Mouse (Mus musculus) kidney, embryonic 16.5 days (tissue): ENCODE data around the gene Fuom. TPM values are rescaled to one million over a fixed set of nuclear protein-coding genes. Genes with fewer than 3 reads are reported as not detected.

ENCODE experiments used
- ATAC-seq: fragments of 200-750 bp; cut with Nextera tagmentation; 2 replicates; pipeline ENCODE4 v1.8.0; 2017; ENCODE audit warnings: moderate TSS enrichment; ENCODE audit not compliant: low FRiP score, low TSS enrichment
- H3K27ac ChIP-seq: fragments of 300-500 bp; sonication (generic); 2 replicates; pipeline ENCODE4 v1.5.1; 2014; ENCODE audit warnings: low read length
- H3K27me3 ChIP-seq: fragments of 300-500 bp; sonication (generic); 2 replicates; pipeline ENCODE4 v1.6.1; 2014; ENCODE audit warnings: low read length, control low read depth, mixed read lengths; ENCODE audit not compliant: insufficient read depth
- H3K36me3 ChIP-seq: fragments of 300-500 bp; sonication (generic); 2 replicates; pipeline ENCODE4 v1.6.1; 2014; ENCODE audit warnings: low read length, control low read depth, mixed read lengths; ENCODE audit not compliant: insufficient read depth
- H3K4me1 ChIP-seq: fragments of 300-500 bp; sonication (generic); 2 replicates; pipeline ENCODE4 v1.6.1; 2014; ENCODE audit warnings: low read length, control low read depth, mixed read lengths; ENCODE audit not compliant: insufficient read depth
- H3K4me2 ChIP-seq: fragments of 300-500 bp; sonication (generic); replicated peaks from 2 replicates; pipeline ENCODE4 v1.6.1; 2014; ENCODE audit warnings: low read depth, low read length
- H3K4me3 ChIP-seq: fragments of 300-500 bp; sonication (generic); 2 replicates; pipeline ENCODE4 v1.5.1; 2014; ENCODE audit warnings: mild to moderate bottlenecking, low read length
- H3K9ac ChIP-seq: fragments of 300-500 bp; sonication (generic); replicated peaks from 2 replicates; pipeline ENCODE4 v1.6.1; 2014; ENCODE audit warnings: low read length
- H3K9me3 ChIP-seq: fragments of 300-500 bp; sonication (generic); 2 replicates; pipeline ENCODE4 v1.6.1; 2016; ENCODE audit warnings: low read length, control low read depth
- WGBS: fragments of 180-500 bp; shearing (Covaris S2); extraction: QIAGEN DNeasy Blood & Tissue Kit; methylation state at CpG from one replicate; pipeline ENCODE4 v1.1.7; 2014; 5-methylcytosine and 5-hydroxymethylcytosine counted together
- polyA plus RNA-seq: library from polyadenylated mRNA; unstranded; fragments of >200 nt; fragmentation: Nextera tagmentation; extraction: Ambion mirVana; gene quantifications from 2 replicates; pipeline ENCODE4 v1.2.1, GENCODE M21; 2015

Gene Fuom
- polyA plus RNA-seq, 1 experiment from 2014 or later: 41.3 TPM

DNA sequence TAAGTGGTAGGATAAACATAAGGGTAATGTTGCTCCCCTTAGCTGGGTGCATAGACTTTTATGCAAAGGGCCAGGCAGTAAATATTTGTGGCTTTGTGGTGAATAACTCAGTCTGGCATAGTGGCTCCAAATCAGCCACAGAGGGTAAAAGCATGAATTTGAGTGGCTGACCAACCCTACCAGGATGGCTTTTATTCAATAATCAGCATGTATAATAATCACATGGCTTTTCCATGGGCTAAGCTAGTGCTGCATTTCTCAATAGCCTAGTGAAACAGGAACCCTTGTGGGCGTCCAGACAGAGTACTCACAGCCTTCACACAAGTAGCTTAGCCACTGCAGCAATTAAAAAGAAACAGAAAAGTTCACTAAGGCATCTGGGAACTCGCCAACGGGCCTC is 9.7 kb upstream of the Fuom start:
- H3K36me3 ChIP-seq: peaks cover 55% of the 10 kb centered on the region
- no peak for ATAC-seq
- 64% methylated on average over 3 of the region's 3 CpGs for WGBS

DNA sequence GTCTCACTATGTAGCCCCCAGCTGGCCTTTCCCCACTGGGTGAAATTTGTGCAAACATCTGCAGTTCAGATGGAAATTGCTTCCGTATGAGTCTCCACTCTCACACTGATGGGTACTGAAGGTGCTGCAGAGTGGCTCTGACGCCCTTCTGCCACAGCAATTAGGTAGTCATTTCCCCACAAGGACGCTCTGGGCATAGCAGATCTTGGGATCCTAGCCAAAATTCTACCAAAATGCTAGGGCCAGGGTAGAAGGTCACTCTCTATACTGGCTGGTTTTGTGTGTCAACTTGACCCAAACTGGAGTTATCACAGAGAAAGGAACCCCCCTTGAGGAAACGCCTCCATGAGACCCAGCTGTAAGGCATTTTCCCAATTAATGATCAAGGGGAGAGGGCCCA is 1.8 kb upstream of the Fuom start:
- peaks cover 12% of the 10 kb centered on the region for H3K4me1 ChIP-seq
- H3K4me2 ChIP-seq: no peak overlapping the region
- 87% methylated on average over 4 of the region's 4 CpGs for WGBS
- peaks cover 33% of the 10 kb centered on the region for H3K36me3 ChIP-seq
- no peak for ATAC-seq
- H3K9ac ChIP-seq: no peak overlapping the region
- H3K27me3 ChIP-seq: no peaks in the 10 kb centered on the region
- H3K9me3 ChIP-seq: no peaks in the 10 kb centered on the region
- no peak overlapping the region for H3K27ac ChIP-seq
- no peak overlapping the region for H3K4me3 ChIP-seq

More for the DNA sequence above, 9.7 kb upstream of the Fuom start:
- H3K4me2 ChIP-seq: no peak overlapping the region
- H3K27me3 ChIP-seq: no peaks in the 10 kb centered on the region
- no peak overlapping the region for H3K27ac ChIP-seq
- no peak overlapping the region for H3K9ac ChIP-seq
- peaks cover under 1% of the 10 kb centered on the region; the same call in 1 of the 2 replicates for H3K4me1 ChIP-seq
- H3K9me3 ChIP-seq: no peaks in the 10 kb centered on the region
- no peak overlapping the region for H3K4me3 ChIP-seq

DNA sequence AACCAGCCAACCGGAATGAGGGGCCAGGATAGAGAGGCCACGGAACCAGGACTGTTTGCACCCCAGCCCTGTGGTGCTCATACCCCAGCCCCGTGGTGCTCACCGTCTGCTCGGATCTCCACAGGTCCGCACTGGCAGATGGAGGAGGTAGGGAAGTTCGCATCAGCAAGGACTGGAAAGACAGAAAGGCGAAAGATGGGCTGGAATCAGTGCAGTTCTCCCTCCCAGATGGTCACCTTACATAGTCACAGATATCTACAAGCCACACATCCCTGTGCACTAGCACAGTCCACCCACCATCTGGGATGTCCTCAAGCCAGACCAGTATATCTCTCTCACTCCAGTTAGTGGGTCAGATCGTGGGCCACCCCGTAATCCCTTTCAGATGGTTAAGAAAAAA is 743 bp downstream of the Fuom start:
- 0 out of 2 replicates have a peak, but pooled peaks have one; percentile 28 for ATAC-seq

DNA sequence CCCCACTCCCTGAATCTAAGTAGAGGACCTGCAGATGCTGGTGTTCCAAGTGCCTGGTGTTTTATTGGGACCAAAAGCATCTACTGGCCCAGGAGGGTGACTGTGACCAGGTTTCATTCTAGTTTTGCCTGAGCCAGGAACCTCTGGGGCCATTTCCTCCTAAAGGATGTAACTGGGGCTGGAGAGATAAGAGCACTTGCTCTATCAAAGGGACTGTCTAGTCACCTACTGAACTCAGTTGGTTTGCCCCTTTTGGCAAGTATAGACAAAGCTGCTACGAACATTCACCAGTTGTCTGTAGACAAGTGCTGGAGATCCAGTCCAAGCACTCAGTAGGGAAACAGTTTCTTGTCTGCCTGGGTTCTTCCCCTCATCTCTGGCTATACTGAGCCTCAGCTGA is 3.8 kb downstream of the Fuom start:
- Histone ChIP-seq H3K4me2 (no peak overlapping the region), H3K4me3 (no peak overlapping the region), H3K27me3 (no peaks in the 10 kb centered on the region), H3K9me3 (no peaks in the 10 kb centered on the region), H3K9ac (no peak overlapping the region), H3K36me3 (0 out of 2 replicates have a peak, but pooled peaks cover 2% of the 10 kb centered on the region), H3K4me1 (peaks cover 12% of the 10 kb centered on the region), H3K27ac (no peak overlapping the region)
- WGBS: 85% methylated on average over 1 of the region's 1 CpGs
- no peak for ATAC-seq

More for the DNA sequence above, 743 bp downstream of the Fuom start:
- Histone ChIP-seq H3K36me3 (peaks cover 12% of the 10 kb centered on the region), H3K9me3 (no peaks in the 10 kb centered on the region), H3K9ac (peak overlapping the region; percentile 71; the same call in 1 of the 2 replicates), H3K27me3 (no peaks in the 10 kb centered on the region), H3K4me3 (peak overlapping the region; percentile 55), H3K27ac (no peak overlapping the region; the same call in 1 of the 2 replicates), H3K4me2 (peak overlapping the region; percentile 72), H3K4me1 (peaks cover 12% of the 10 kb centered on the region)
- WGBS: 74% methylated on average over 10 of the region's 10 CpGs

DNA sequence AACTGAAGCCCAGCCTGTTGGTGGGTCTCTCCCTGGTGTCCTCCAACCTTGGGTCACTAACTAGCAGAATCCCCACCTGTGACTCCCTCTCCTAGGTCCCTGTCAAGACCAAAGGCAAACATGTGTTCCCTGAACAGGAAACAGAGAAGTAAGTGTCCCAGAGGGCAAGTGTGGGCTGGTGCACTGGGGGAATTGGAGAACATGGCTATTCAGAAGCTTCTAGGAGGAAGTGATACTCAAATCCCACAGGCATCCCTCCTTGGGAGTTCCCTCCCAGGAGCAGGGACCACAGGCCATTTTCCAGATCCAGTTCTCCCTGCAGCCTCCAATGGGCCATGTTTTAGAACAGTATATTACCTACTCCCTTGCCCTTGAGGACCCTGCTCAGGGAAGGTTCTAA is 6.2 kb downstream of the Fuom start:
- H3K9me3 ChIP-seq: no peaks in the 10 kb centered on the region
- H3K27me3 ChIP-seq: no peaks in the 10 kb centered on the region
- H3K9ac ChIP-seq: no peak overlapping the region
- H3K4me2 ChIP-seq: no peak overlapping the region
- H3K4me3 ChIP-seq: no peak overlapping the region
- H3K27ac ChIP-seq: no peak overlapping the region
- 0 out of 2 replicates have a peak, but pooled peaks cover 2% of the 10 kb centered on the region for H3K36me3 ChIP-seq
- ATAC-seq: no peak
- no peaks in the 10 kb centered on the region; the same call in 1 of the 2 replicates for H3K4me1 ChIP-seq

DNA sequence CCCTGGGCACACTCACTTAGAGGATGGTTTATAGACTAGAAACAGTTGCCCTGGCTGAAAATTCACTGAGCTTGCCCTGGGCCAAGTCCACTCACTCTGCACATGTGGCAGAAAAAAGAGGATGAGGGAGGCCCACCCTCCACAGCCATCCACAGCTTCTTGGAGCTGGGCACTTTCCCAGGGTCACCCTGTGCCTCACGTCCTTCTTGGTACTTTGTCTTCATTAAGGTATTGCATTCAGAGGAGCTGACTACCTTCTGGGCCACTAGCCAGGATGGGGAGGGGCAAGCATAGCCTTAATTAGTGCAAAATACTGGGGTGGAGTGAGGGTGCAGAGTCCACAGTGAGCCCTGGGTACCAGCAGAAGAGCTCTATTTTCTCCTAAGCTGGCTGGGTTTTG is 6.7 kb downstream of the Fuom start:
- peak; percentile 47; the same call in 1 of the 2 replicates for ATAC-seq
- Histone ChIP-seq H3K27ac (no peak overlapping the region), H3K9me3 (no peaks in the 10 kb centered on the region), H3K4me3 (no peak overlapping the region), H3K4me1 (no peaks in the 10 kb centered on the region; the same call in 1 of the 2 replicates), H3K9ac (no peak overlapping the region), H3K27me3 (no peaks in the 10 kb centered on the region), H3K36me3 (0 out of 2 replicates have a peak, but pooled peaks cover 2% of the 10 kb centered on the region), H3K4me2 (no peak overlapping the region)
- WGBS: 17% methylated on average over 1 of the region's 1 CpGs

DNA sequence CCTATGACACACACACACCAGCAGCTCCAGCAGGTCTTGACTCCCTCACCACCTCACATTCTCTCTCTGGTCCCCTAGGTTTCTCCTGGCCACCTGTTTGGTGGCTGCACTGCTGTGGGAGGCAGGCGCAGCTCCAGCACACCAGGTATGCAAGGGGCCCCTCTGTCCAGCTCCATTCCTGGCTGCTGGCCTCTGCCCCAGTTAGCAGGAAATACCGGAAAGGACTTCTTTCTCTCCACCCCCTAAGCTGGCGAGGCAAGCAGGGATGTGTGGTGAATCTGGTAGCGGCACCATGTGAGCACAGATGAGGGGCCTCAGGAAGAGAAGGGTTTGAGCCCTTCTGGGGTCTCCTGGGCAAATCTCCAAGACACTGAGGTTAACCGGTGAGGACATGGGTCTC is 7.3 kb downstream of the Fuom start:
- no peak overlapping the region for H3K4me3 ChIP-seq
- H3K27me3 ChIP-seq: no peaks in the 10 kb centered on the region
- H3K36me3 ChIP-seq: 0 out of 2 replicates have a peak, but pooled peaks cover 2% of the 10 kb centered on the region
- no peak overlapping the region; the same call in 1 of the 2 replicates for H3K27ac ChIP-seq
- no peaks in the 10 kb centered on the region; the same call in 1 of the 2 replicates for H3K4me1 ChIP-seq
- WGBS: 43% methylated on average over 5 of the region's 5 CpGs
- H3K4me2 ChIP-seq: no peak overlapping the region
- H3K9ac ChIP-seq: no peak overlapping the region
- no peaks in the 10 kb centered on the region for H3K9me3 ChIP-seq
- peak; percentile 52; the same call in 1 of the 2 replicates for ATAC-seq

DNA sequence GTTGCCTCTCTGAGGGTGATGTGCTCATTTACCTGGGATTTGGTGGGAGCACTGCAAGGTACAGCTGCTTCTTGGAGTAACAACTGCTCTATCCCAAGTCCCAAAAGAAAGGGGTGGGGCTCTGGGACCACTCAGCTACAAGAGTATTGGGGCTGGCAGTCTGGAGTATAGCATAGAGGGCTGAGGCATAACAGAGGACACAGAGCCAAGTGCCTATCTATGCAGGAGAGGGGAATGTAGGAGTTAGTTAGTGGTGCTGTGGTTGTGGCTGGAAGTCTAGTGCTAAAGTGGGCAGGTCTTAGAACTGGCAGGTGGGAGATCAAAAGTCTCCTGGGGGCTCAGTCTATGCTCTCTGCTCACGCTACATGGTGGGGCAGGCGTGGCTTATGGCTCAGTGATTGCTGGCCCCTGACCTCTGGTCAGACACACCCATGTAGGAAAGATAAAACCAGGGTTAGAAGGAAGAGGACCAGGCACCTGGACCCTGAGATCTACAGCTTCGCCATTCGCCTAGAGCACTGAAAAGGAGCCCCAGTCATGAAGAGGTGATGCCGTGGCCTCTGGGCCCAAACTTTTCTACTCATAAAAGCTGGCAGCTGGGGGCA is 9.2 kb downstream of the Fuom start, which contains the start of gene Prap1:
TSS of gene Prap1 (plus strand) at position 472 of the 605 bp plus-strand sequence.
- WGBS: 56% methylated on average over 5 of the region's 5 CpGs
- H3K9ac ChIP-seq: no peak within 1 kb of the TSS
- ATAC-seq: no peak

DNA sequence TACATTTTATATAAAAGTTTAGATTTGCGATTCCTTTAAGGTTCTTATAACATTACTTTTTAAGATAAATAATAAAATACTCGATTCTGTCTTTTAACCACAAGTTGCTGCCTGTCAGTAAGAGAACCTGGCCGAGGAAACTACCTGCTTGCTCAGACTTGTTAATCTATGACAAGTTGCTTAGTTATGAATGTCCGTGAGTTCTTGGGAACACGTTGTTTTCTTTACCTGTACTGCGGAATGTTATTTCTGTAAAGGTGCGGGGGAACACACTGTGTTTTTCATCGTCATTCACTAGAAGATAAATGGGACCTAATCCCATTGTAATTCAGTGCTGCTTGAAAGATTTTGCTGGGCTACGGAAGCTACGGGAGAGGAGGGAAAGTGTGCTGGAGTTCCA is 11.6 kb downstream of the Fuom start:
- Histone ChIP-seq H3K4me3 (no peak overlapping the region), H3K4me1 (no peaks in the 10 kb centered on the region; the same call in 1 of the 2 replicates)

More for the DNA sequence above, 9.2 kb downstream of the Fuom start, which contains the start of gene Prap1:
- H3K36me3 ChIP-seq: no peaks in the 10 kb centered on the region
- H3K9me3 ChIP-seq: no peaks in the 10 kb centered on the region
- H3K4me3 ChIP-seq: no peak within 1 kb of the TSS
- H3K27me3 ChIP-seq: no peaks in the 10 kb centered on the region
- no peak within 1 kb of the TSS for H3K27ac ChIP-seq
- H3K4me1 ChIP-seq: no peaks in the 10 kb centered on the region; the same call in 1 of the 2 replicates
- no peak within 1 kb of the TSS for H3K4me2 ChIP-seq

DNA sequence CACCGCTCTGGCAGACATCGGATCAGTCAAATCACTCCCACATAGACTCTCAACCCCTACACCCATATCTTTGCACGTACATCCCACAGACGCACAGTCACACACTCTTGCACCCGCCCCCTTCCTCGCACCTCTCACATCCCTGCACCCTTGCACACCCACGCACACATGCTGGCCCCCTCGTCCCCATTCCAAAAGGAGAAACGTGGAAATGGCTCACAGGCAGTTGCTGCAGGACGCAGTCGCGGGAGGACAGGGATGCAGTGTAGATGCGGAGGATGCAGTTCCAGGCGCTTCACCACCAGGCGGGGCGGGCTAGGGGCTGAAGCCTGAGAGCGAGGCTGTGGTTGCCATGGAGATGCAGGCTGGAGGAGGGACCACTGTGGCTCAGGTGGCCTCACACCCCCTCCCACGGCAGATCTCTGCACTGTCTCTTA is 20.0 kb downstream of the Fuom start, which contains the start of gene Caly:
TSS of gene Caly (minus strand) at position 307 of the 437 bp plus-strand sequence.
- H3K4me3 ChIP-seq: no peak within 1 kb of the TSS
- peak within 1 kb of the TSS; percentile 25; the same call in 1 of the 2 replicates for H3K4me2 ChIP-seq
- WGBS: 4% methylated on average over 18 of the region's 18 CpGs
- H3K27ac ChIP-seq: no peak within 1 kb of the TSS
- H3K9ac ChIP-seq: no peak within 1 kb of the TSS
- no peaks in the 10 kb centered on the region for H3K9me3 ChIP-seq
- H3K27me3 ChIP-seq: peaks cover 37% of the 10 kb centered on the region
- peak; percentile 72 for ATAC-seq
- H3K36me3 ChIP-seq: no peaks in the 10 kb centered on the region
- peaks cover 4% of the 10 kb centered on the region; the same call in 1 of the 2 replicates for H3K4me1 ChIP-seq

More for the DNA sequence above, 11.6 kb downstream of the Fuom start:
- H3K36me3 ChIP-seq: no peaks in the 10 kb centered on the region
- ATAC-seq: no peak
- no peak overlapping the region for H3K4me2 ChIP-seq
- no peak overlapping the region for H3K9ac ChIP-seq
- H3K27me3 ChIP-seq: no peaks in the 10 kb centered on the region
- H3K9me3 ChIP-seq: no peaks in the 10 kb centered on the region
- H3K27ac ChIP-seq: no peak overlapping the region
- WGBS: 76% methylated on average over 10 of the region's 10 CpGs
